Mouse (Mus musculus) E14TG2a.4 (cell line): ENCODE measurements at regions not wholly inside any gene's neighbourhood (a gene's known extent, or its start where the extent isn't known, plus 50 kb on each side); places are given as distances from the start of the nearest gene placed in this dataset.

Source experiments
- CTCF ChIP-seq: conservative IDR thresholded peaks from 2 replicates; pipeline ENCODE4 v1.5.1; 2014; ENCODE audit warnings: low read length
- NANOG ChIP-seq: IDR thresholded peaks from 2 replicates; pipeline ENCODE4 v1.6.1; 2014; ENCODE audit warnings: borderline replicate concordance, low read length, mixed read lengths
- POU5F1 ChIP-seq: IDR thresholded peaks from 2 replicates; pipeline ENCODE4 v1.6.1; 2014; ENCODE audit warnings: low read length, borderline replicate concordance

GRCm38 (mm10) chr9:27643312-27643711 is 147.3 kb upstream of the Opcml start:
- TF ChIP-seq CTCF = no peak
- TF ChIP-seq POU5F1 = no peak
- TF ChIP-seq NANOG = no peak
